Mouse (Mus musculus) macrophage (primary cell): ENCODE measurements at regions not wholly inside any gene's neighbourhood (a gene's known extent, or its start where the extent isn't known, plus 50 kb on each side); places are given as distances from the start of the nearest gene placed in this dataset.

Experiments used
- H3K27ac ChIP-seq: fragments of 350-480 bp; formaldehyde crosslinking; 2 replicates; pipeline ENCODE4 v1.9.0; 2021
- H3K36me3 ChIP-seq: fragments of 350-480 bp; formaldehyde crosslinking; 2 replicates; pipeline ENCODE4 v1.9.0; 2021; ENCODE audit errors: inconsistent target
- H3K4me3 ChIP-seq: fragments of 350-480 bp; formaldehyde crosslinking; 2 replicates; pipeline ENCODE4 v1.9.0; 2021; ENCODE audit errors: inconsistent target
- H3K79me2 ChIP-seq: fragments of 350-480 bp; formaldehyde crosslinking; 2 replicates; pipeline ENCODE4 v1.9.0; 2021; ENCODE audit errors: inconsistent target
- WGBS: methylation state at CpG from one replicate; pipeline ENCODE4 v1.1.7; 2026; ENCODE audit warnings: inconsistent platforms; ENCODE audit not compliant: missing documents; 5-methylcytosine and 5-hydroxymethylcytosine counted together

- WGBS, result 87% methylated on average over 15 of the region's 15 CpGs
- no peaks in the 10 kb centered on the region for H3K36me3 ChIP-seq
- no peak overlapping the region for H3K27ac ChIP-seq
- no peak overlapping the region for H3K4me3 ChIP-seq
- no peaks in the 10 kb centered on the region for H3K79me2 ChIP-seq
Measured at GRCm38 (mm10) chr15:50246418-50247186, 3638.1 kb upstream of the Gm7489 start.

DNA sequence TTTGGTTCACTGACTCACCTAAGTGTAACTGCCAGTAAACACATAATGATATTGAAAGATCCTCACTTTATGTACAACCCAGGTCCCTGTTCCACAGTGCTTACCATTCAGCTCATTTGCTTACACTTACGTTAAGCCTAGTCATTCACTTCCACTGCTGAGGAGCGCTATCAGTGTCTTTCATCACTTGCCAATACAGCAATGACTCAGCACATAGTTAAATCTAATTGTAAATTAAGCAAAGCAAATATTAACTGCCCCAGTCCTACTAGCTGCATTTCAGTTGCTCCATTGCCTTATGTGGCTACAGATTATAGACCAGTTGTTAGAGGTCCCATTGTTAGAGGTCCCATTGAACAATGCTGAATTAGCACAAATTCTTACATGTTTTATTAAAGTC, 3624.6 kb upstream of the Gm7489 start:
- Histone ChIP-seq H3K27ac (no peak overlapping the region), H3K4me3 (no peak overlapping the region), H3K79me2 (no peaks in the 10 kb centered on the region), H3K36me3 (no peaks in the 10 kb centered on the region)
- 42% methylated on average over 2 of the region's 2 CpGs for WGBS

DNA sequence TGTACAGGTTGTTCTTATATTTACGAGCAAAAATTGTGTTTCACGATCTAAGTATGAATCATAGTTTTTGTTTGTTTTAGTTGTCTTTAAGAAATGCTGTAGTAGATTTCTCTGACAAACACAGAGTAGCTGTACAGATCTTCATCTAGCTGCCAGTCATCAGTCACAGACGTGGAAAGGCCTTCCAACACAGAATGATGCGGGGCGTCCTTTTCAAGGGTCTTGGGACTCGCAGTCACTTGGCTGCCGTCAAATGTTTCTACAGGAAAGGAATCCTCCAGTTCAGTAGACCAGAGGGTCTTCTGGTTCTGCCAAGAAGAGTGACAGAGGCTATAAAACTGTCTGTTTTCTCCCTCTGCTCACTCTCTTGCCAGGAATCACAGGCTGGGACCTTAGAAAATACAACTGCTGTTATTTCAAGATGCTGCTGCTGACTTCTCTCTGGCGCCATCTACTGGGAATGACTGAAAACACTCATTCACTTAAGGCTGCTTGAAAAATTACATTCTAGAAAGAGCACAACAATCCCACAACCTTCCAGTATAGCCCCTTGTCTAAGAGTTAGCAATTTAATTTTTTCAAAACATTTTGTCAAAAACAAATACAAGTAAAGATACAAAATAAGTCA, 3623.3 kb upstream of the Gm7489 start:
- no peak overlapping the region for H3K27ac ChIP-seq
- WGBS, result 76% methylated on average over 8 of the region's 8 CpGs
- H3K4me3 ChIP-seq, result no peak overlapping the region
- no peaks in the 10 kb centered on the region for H3K79me2 ChIP-seq
- H3K36me3 ChIP-seq, result no peaks in the 10 kb centered on the region

- H3K27ac ChIP-seq, result no peak overlapping the region
- no peaks in the 10 kb centered on the region for H3K79me2 ChIP-seq
- WGBS, result 100% methylated on average over 1 of the region's 1 CpGs
- H3K4me3 ChIP-seq, result no peak overlapping the region
- H3K36me3 ChIP-seq, result no peaks in the 10 kb centered on the region
Measured at GRCm38 (mm10) chr15:50267542-50267941, 3617.2 kb upstream of the Gm7489 start.

DNA sequence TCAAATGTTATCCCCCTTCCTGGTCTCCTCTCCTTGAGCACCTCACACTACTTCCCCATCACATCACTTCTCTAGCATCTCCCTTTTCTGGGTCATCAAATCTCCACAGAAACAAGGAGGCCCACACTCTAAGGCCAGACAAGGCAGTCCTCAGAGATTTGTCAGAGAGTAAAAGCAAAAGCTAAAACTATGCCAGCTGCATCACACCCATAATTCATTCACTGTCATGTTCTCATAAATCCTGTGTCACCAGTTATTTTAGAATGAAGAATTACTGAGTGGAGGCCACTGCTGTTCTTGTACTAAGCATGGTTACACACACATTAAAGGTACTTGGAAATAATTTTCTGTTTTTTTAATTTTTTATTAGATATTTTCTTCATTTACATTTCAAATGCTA, 3613.1 kb upstream of the Gm7489 start:
- Histone ChIP-seq H3K4me3 (no peak overlapping the region), H3K36me3 (no peaks in the 10 kb centered on the region), H3K27ac (no peak overlapping the region), H3K79me2 (no peaks in the 10 kb centered on the region)

DNA sequence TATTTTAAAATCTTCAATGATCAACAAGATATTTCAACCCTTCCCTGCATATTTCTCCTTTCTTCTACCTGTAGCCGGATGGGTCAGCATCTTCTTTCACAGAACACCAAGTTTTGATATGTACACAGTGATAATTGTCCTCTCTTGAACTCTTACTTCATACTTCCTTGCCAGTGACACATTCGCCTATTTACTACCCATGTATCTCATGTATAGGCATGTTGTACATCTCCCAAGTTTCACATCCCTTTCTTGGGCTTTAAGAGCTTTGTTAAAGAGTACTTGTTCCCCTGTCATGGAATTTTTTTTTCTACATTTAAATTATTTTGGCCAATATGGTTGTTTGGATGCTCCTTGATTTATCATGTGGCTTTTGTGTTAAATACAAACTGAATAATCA, 3602.1 kb upstream of the Gm7489 start:
- H3K36me3 ChIP-seq, result no peaks in the 10 kb centered on the region
- H3K79me2 ChIP-seq, result no peaks in the 10 kb centered on the region
- 57% methylated on average over 2 of the region's 2 CpGs for WGBS

DNA sequence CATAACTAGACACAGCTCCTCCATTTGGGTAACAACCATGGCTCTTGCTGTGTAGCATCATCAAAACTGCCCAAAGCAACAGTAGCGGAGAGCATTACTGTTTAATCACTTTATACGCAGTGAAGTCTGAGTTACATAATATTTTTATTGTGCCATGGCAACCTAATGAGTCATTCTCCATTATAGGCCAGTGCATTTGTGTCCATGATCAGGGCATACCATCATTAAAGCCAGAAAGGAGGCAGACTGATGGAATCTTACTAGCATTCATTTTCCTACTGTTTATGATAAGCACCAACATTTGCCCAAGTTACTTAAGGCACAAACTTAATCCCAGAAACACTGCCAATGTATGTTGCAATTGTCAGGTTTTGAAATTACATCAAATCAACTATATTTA, 3601.2 kb upstream of the Gm7489 start:
- Histone ChIP-seq H3K4me3 (no peak overlapping the region), H3K27ac (no peak overlapping the region), H3K36me3 (no peaks in the 10 kb centered on the region), H3K79me2 (no peaks in the 10 kb centered on the region)
- 95% methylated on average over 2 of the region's 2 CpGs for WGBS

More for the DNA sequence above, 3602.1 kb upstream of the Gm7489 start:
- H3K4me3 ChIP-seq, result no peak overlapping the region
- no peak overlapping the region for H3K27ac ChIP-seq

DNA sequence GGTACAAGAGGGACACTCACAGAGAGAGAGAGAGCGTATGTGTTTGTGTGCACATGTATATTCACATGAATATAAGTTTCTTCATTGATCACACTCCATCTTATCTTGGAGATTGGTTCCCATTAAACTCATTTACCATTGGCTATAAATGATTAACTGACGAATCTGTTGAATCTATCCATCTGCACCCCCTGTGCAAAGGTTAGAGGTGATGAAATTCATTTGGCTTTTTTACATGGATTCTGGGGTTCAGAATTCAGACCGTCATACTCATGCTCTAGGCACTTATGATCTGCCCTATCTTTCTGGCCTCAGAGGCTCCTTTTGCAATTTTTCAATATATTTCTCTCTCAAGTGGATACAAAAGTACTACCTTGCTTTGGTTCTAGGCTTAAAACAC, 3582.9 kb upstream of the Gm7489 start:
- Histone ChIP-seq H3K4me3 (no peak overlapping the region), H3K27ac (no peak overlapping the region), H3K36me3 (no peaks in the 10 kb centered on the region), H3K79me2 (no peaks in the 10 kb centered on the region)
- WGBS, result 95% methylated on average over 3 of the region's 3 CpGs

- no peak overlapping the region for H3K27ac ChIP-seq
- H3K79me2 ChIP-seq, result no peaks in the 10 kb centered on the region
- H3K36me3 ChIP-seq, result no peaks in the 10 kb centered on the region
- 100% methylated on average over 4 of the region's 4 CpGs for WGBS
- no peak overlapping the region for H3K4me3 ChIP-seq
Measured at GRCm38 (mm10) chr15:50304085-50304484, 3580.6 kb upstream of the Gm7489 start.

- no peak overlapping the region for H3K4me3 ChIP-seq
- H3K79me2 ChIP-seq, result no peaks in the 10 kb centered on the region
- H3K36me3 ChIP-seq, result no peaks in the 10 kb centered on the region
- H3K27ac ChIP-seq, result no peak overlapping the region
Measured at GRCm38 (mm10) chr15:50320796-50321195, 3563.9 kb upstream of the Gm7489 start.

DNA sequence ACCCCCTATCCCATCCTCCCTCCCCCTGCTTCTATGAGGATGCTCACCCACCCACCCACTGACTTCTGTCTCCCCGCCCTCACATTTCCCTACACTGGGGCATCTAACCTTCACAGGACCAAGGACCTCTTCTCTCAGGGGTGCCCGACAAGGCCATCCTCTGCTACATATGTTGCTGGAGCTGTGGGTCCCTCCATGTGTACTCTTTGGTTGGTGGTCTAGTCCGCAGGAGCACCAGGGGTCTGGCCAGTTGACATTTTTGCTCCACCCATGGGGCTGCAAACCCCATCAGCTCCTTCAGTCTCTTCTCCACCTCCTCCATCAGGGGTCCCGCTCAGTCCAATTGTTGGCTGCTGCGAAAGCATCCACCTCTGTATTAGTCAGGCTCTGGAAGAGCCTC, 3539.2 kb upstream of the Gm7489 start:
- H3K79me2 ChIP-seq, result no peaks in the 10 kb centered on the region
- no peak overlapping the region for H3K27ac ChIP-seq
- WGBS, result 98% methylated on average over 5 of the region's 5 CpGs
- H3K36me3 ChIP-seq, result no peaks in the 10 kb centered on the region
- H3K4me3 ChIP-seq, result no peak overlapping the region

GRCm38 (mm10) chr15:50346953-50347352, 3537.8 kb upstream of the Gm7489 start:
- WGBS, result 93% methylated on average over 2 of the region's 2 CpGs
- H3K36me3 ChIP-seq, result no peaks in the 10 kb centered on the region
- no peak overlapping the region for H3K27ac ChIP-seq
- H3K4me3 ChIP-seq, result no peak overlapping the region
- no peaks in the 10 kb centered on the region for H3K79me2 ChIP-seq

DNA sequence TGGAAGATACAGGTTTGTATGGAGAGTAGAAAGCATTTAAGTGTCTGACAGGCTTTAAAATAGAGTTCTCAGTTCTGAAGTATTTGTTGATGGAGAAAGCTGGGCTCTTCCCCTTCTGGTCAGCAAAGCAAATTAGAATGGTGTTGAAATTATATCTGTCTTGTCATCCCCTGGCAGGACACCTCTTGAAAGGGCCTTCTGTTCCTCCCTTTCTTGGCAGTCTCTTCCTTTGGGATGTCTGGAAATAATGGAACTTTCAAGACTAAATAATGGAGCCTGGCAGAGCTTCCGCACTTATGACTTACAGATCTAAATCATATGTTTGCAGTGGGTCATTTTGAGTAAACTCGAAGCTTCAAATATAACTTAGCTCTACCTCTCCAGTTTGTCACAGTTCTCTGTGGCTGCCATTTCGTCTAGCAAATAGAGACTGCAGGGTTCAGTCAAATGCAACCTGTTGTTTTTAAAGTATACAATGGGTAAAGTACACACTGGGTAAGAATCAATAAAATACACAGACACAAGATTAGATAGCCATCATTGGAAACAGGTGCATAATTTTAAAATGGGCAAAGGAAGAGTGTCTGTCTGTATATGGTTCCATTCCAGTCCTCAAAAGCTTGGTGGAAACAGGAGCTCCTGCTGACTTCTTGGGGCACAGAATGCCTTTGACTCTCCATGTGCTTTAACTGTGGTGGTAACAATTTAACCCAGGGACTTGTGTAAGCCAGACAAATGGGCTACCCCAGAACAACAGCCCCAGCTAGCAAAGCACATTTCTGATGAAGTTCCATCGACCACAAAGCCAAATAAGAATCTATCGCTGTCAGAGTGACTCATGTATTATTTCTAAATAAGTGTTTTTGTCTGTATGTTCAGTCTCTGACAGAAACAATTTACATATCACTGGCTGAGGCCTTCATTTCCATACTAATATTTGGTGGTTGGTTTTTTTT, 3524.4 kb upstream of the Gm7489 start:
- H3K79me2 ChIP-seq, result no peaks in the 10 kb centered on the region
- H3K27ac ChIP-seq, result peak overlapping the region; percentile 82; the same call in 1 of the 2 replicates
- no peak overlapping the region for H3K4me3 ChIP-seq
- 81% methylated on average over 5 of the region's 5 CpGs for WGBS
- no peaks in the 10 kb centered on the region for H3K36me3 ChIP-seq

- Histone ChIP-seq H3K4me3 (peak overlapping the region; percentile 26), H3K79me2 (no peaks in the 10 kb centered on the region), H3K27ac (peak overlapping the region; percentile 82), H3K36me3 (no peaks in the 10 kb centered on the region)
- WGBS, result 2% methylated on average over 8 of the region's 8 CpGs
Measured at GRCm38 (mm10) chr15:50361334-50361733, 3523.4 kb upstream of the Gm7489 start.
